In the genomic region with DNA sequence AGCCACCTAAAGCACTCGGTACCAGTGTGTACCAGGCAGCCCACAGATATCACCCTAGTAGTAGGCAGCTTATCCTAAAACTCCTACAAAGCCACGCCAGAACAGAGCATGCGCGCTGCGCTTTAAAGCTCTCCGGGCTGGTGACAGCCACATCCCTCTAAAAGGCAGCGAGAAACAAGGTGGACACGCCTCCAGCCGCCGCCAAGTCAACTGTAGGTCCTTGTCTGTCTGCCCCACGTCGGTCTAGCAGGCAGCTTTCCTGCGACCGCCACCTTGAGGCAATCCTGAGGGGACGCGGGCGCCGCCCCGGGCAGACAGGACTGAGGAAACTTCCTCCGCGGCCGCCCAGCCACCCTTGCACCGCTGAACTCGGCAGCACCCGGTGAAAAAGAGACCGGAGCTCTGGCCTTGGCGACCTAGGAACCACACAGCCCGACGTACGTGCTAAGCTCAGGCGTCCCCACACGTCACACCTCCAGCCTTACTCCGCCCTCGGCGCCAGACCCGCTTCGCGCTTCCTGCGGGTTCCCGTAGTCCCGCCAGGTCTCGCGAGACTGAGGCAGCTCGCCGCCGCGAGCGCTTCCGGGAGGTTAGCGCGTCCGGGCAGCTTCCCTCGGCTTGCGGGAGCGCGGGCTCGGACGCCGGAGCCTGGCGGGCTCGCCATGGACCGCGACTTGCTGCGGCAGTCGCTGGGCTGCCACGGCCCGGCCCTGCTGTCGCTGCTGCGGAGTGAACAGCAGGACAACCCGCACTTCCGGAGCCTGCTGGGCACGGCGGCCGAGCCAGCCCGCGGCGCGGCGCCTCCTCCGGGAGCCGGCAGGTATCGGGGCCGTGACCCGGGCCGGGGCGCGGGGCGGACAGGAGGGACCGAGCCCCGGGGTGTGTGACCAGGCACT, we compare ENCODE assay signal across 8 mouse cellular contexts. TPM values are rescaled to one million over a fixed set of nuclear protein-coding genes. Genes with fewer than 3 reads are reported as not detected.
DNase-seq lines count a peak whose midpoint lies in the region; ATAC-seq lines count a peak whose summit lies in the region.

TSS of gene Ttc14 (plus strand) at position 216 of the 896 bp plus-strand sequence.

- peak; percentile 99 for DNase-seq in CD4-positive, CD25-positive, alpha-beta regulatory T cell, adult 2 months (ENCODE audit: low read depth, low spot score)
- peak; percentile 62 for DNase-seq in fat pad, adult 2 months (ENCODE audit: extremely low read depth, low read depth, low spot score)
- DNase-seq in kidney, postnatal 10 days, result peak; percentile 99
- DNase-seq in natural killer cell, adult 2 months (ENCODE audit: low spot score in 2 of 2), result peak; percentile 97 to 98

- H3K9ac ChIP-seq in heart, embryonic 13.5 days, result peak within 1 kb of the TSS; percentile 98
- H3K9ac ChIP-seq in liver, embryonic 12.5 days, result peak within 1 kb of the TSS; percentile 97
- peak within 1 kb of the TSS; percentile 89 for H3K9ac ChIP-seq in stomach, embryonic 15.5 days

- H3K27me3 ChIP-seq in heart, embryonic 13.5 days (replicated peaks), result no peaks in the 10 kb centered on the region
- H3K27me3 ChIP-seq in liver, embryonic 12.5 days (replicated peaks), result no peaks in the 10 kb centered on the region
- no peaks in the 10 kb centered on the region for H3K27me3 ChIP-seq in stomach, embryonic 15.5 days (replicated peaks)

- no peaks in the 10 kb centered on the region for H3K9me3 ChIP-seq in heart, embryonic 13.5 days
- H3K9me3 ChIP-seq in liver, embryonic 12.5 days (replicated peaks), result no peaks in the 10 kb centered on the region
- no peaks in the 10 kb centered on the region for H3K9me3 ChIP-seq in stomach, embryonic 15.5 days

- peak within 1 kb of the TSS; percentile 93 for H3K27ac ChIP-seq in brown adipose tissue, adult 24 weeks (replicated peaks; ENCODE audit: low read depth, low read length)
- H3K27ac ChIP-seq in heart, embryonic 13.5 days (replicated peaks), result peak within 1 kb of the TSS; percentile 100
- peak within 1 kb of the TSS; percentile 100 for H3K27ac ChIP-seq in liver, embryonic 12.5 days
- peak within 1 kb of the TSS; percentile 99 for H3K27ac ChIP-seq in stomach, embryonic 15.5 days

- H3K4me3 ChIP-seq in brown adipose tissue, adult 24 weeks (ENCODE audit: insufficient read depth, low read depth, low read length), result peak within 1 kb of the TSS; percentile 82
- H3K4me3 ChIP-seq in heart, embryonic 13.5 days, result peak within 1 kb of the TSS; percentile 92
- H3K4me3 ChIP-seq in liver, embryonic 12.5 days, result peak within 1 kb of the TSS; percentile 94
- H3K4me3 ChIP-seq in stomach, embryonic 15.5 days (replicated peaks), result peak within 1 kb of the TSS; percentile 99

- peaks cover 18% of the 10 kb centered on the region for H3K36me3 ChIP-seq in heart, embryonic 13.5 days
- H3K36me3 ChIP-seq in liver, embryonic 12.5 days, result peaks cover 20% of the 10 kb centered on the region
- H3K36me3 ChIP-seq in stomach, embryonic 15.5 days, result no peaks in the 10 kb centered on the region; the same call in 1 of the 2 replicates

- peak; percentile 98 for ATAC-seq in heart, embryonic 13.5 days (ENCODE audit: extremely low read depth, insufficient number of reproducible peaks, low FRiP score, low TSS enrichment)
- peak; percentile 96 for ATAC-seq in liver, embryonic 12.5 days
- ATAC-seq in stomach, embryonic 15.5 days (ENCODE audit: insufficient read depth, low FRiP score, low read depth), result peak; percentile 99

- peaks cover 3% of the 10 kb centered on the region; the same call in 1 of the 2 replicates for H3K4me1 ChIP-seq in brown adipose tissue, adult 24 weeks (ENCODE audit: control insufficient read depth, insufficient read depth, insufficient read length, low read length)
- peaks cover 10% of the 10 kb centered on the region for H3K4me1 ChIP-seq in heart, embryonic 13.5 days
- peaks cover 24% of the 10 kb centered on the region for H3K4me1 ChIP-seq in liver, embryonic 12.5 days
- H3K4me1 ChIP-seq in stomach, embryonic 15.5 days, result peaks cover 4% of the 10 kb centered on the region; the same call in 1 of the 2 replicates

- under 1% methylated on average over 90 of the region's 90 CpGs for WGBS in heart, embryonic 13.5 days
- 0% methylated on average over 90 of the region's 90 CpGs for WGBS in liver, embryonic 12.5 days (ENCODE audit: insufficient replicate concordance)
- WGBS in stomach, embryonic 15.5 days, result under 1% methylated on average over 90 of the region's 90 CpGs

- H3K4me2 ChIP-seq in heart, embryonic 13.5 days, result peak within 1 kb of the TSS; percentile 79
- H3K4me2 ChIP-seq in liver, embryonic 12.5 days, result peak within 1 kb of the TSS; percentile 86
- H3K4me2 ChIP-seq in stomach, embryonic 15.5 days, result peak within 1 kb of the TSS; percentile 72

RNA-seq across cellular contexts. Expression of gene Ttc14, which starts in this region (rescaled TPM):
- polyA plus RNA-seq in brown adipose tissue, adult 24 weeks (2012; ENCODE audit: insufficient read depth, insufficient read length, missing spikeins), result 13.6 and 17.9 TPM in 2 replicates
- 39.8 and 45.6 TPM in 2 replicates for polyA plus RNA-seq in heart, embryonic 13.5 days (2015; fragmentation: Nextera tagmentation; extraction: Ambion mirVana)
- 43.5 and 44.2 TPM in 2 replicates for polyA plus RNA-seq in liver, embryonic 12.5 days (2016; fragmentation: Nextera tagmentation; extraction: Ambion mirVana)
- 60.7 and 68.4 TPM in 2 replicates for polyA plus RNA-seq in stomach, embryonic 15.5 days (2015; fragmentation: Nextera tagmentation; extraction: Ambion mirVana)

Comparison
In these comparisons a context has a peak if more than half of its experiments do, and no peak if none do; other contexts are left out.
1. Peak in every context shown above with its lines: DNase-seq, ATAC-seq, H3K4me3 ChIP-seq and H3K27ac ChIP-seq.